Mouse (Mus musculus): Measurements from ENCODE around the gene Hes7.
A peak's percentile ranks its signal among the peaks of the same experiment; 100 is the strongest.

The Hes7 gene

DNA sequence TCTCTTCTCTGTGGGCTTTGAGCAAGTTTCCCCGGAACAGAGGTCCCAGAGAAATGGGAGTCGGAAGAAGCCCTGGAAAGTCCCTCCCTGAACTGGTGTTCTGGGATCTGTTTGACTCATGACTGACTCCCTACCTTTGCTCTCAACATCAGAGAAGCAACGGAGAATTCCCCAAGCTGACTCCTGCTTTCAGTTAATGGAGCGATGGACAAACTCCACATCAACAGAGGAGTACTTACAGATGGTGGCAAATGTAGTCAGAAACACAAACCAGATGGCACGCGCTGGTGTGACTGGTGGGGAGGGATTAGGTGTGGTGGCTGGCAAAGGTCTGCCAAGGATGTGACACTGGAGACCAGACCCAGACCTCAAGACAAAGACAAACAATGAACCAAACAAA is 30.8 kb downstream of the Hes7 start:
- no peak for DNase-seq

DNA sequence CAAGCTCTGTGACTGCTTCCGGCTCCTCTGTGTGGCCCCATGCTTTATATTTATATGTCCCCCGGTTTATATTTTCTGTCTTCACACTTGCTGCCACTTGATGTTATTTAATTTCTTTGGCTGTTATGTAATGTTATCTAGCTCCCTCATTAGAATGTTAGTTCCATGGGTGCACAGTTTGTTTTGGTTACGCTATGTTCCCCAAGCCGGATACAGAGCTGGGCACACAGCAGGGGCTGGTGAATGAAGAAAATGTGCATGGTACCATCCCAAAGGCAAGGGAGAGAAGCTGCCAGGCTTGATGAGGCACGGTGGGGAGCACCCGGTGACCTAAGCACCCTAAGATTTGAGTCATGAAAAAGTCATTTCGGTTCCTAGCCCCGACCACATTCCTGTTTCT is 33.6 kb downstream of the Hes7 start:
- no peak for DNase-seq

DNA sequence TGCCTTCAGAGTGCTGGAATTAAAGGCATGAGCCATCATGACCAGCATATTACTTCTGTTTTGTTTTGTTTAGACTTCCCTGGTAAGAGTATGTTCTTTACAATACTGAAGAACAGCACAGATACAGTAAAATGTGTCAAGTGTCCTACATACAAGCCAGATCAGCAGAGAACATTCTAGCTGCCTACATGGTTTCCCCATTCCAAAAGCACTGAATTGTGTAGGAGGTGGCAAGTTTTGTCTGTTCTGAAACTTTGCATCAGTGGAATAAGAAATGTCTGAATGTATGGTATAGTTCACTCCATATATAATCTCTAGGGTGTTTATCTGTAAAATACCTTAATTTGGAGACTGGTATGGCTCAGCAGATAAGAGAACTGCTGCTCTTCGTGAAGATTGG is 35.1 kb downstream of the Hes7 start:
- DNase-seq: no peak

DNA sequence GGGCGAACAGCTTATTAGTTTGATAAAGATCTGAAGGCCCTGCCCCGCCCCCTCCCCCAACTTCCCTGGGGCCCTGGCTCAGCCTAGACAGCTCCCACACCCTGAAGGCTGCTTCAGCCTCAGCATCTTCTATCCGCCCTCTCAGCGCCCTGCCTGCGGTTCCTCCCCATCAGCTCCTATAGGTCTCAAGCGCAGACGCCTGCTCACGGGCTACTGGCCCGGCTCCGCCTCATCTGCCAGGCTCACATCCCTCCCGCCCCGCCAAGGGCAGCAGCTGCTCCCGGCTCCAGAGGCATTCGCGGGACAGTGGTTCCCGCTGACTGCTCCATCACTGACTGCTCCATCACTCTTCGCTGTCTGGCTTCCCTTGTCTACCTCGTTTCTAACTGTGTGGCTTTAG is 36.6 kb downstream of the Hes7 start, which contains the start of gene Alox12b:
Gene Alox12b (plus strand): TSS at position 190 of the 400 bp plus-strand sequence.
- DNase-seq: no peak

DNA sequence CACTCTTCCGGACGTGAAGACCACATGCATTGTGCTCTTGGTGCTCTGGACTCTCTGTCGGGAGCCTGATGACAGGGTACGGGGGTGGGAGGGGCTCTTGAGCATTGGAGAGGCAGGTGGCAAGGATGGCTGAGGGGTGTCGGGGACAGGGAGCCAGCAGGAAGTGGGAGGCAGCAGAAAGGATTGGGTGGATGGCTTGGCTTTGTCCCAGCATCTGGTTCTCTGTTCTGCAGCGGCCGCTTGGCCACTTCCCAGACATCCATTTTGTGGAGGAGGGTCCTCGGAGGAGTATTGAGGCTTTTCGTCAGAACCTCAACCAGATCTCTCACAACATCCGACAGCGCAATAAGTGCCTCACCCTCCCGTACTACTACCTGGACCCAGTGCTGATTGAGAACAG is 49.1 kb downstream of the Hes7 start:
- peak; percentile 41 for DNase-seq

DNA sequence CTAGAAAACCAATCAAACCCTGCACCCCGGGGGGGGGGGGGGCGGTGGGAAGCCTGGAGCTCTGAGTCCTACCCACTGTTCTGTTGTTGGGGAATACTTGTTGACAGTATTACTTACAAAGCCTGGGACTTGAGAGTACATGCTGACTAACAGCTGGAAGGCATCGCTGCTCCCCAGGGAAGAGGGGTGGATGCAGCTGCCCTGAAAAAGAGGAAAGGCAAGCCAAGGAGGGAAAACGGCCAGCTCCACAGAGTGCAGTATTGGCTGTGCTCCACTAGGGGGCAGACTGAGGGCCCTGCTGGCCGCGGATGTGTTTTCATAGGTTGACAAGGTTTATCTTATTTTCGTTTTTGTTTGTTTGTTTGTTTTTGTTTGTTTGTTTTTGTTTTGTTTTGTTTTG is 51.4 kb downstream of the Hes7 start:
- DNase-seq: no peak

DNA sequence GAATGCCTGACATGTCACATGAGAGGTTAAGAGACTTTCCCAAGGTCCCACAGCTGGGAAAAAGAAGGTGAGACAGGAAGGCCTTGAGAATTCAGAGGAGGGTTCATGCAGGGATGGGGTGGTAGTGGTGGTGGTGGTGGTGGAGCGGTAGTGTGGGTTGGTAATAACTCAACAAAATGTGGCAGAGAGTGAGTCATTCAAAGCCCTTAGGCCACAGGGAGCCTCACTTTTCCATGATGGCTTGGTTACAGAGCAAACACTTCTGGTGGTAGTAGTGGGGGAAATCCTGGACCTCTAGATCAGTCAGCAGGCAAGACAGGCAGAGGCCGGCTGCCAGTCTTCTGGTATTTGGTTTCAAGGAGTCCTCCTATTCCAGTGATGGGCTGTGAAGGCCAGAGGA is 52.4 kb downstream of the Hes7 start:
- no peak for DNase-seq
